Mouse (Mus musculus): ENCODE measurements around the gene Tnfsf14. TPM values are rescaled to one million over a fixed set of nuclear protein-coding genes. Genes with fewer than 3 reads are reported as not detected.

Gene Tnfsf14
- total and polyA plus RNA-seq, 3 experiments: 10.6 to 15.4 (median 14.6) TPM

DNA sequence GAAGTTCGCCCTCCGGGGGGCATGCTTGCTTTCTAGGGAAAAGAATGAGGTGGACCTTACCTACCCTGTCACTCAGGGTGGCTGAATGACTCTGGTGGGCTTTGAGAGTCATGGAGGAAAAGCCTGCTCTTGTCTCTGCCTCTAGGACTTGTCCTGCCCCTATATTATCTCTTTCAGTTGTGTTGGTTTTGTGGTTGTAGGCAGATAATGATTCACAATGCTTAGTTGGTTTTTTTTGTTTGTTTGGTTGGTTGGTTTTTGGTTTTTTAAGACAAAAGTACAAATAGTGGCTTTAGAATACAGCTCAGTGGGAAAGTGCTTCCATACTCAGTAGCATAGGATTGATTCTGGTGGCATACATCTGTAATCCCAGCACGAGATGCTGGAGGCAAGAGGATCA lies 34.9 kb upstream of the Tnfsf14 start:
- no peak overlapping the region for H3K4me2 ChIP-seq (ENCODE audit: insufficient read depth, low read depth, poor library complexity, severe bottlenecking)
- H3K4me1 ChIP-seq (ENCODE audit: control insufficient read depth in 1 of 2, insufficient read depth in 2 of 2): peaks cover 8 to 18% of the 10 kb centered on the region in 2 experiments
- dilution Hi-C loops (cut with MboI; ENCODE audit: extremely low pct_ligation_motif_present, extremely low pct_unique_long_range_greater_than_20kb, low sequenced_read_pairs) (no loop called here), in situ Hi-C loops (cut with MboI; ENCODE audit: low pct_ligation_motif_present, low pct_unique_long_range_greater_than_20kb, low sequenced_read_pairs) (no loop called here)
- no peak overlapping the region for H3K9ac ChIP-seq (ENCODE audit: insufficient read depth, low read depth)
- H3K36me3 ChIP-seq (replicated peaks in 1 of 2; ENCODE audit: control insufficient read depth in 1 of 2, insufficient read depth in 1 of 2, low read length in 1 of 2): peaks cover 0 to 4% of the 10 kb centered on the region in 2 experiments
- peaks cover 1% of the 10 kb centered on the region for H3K27me3 ChIP-seq (replicated peaks)
- H3K79me2 ChIP-seq (replicated peaks; ENCODE audit: control insufficient read depth, extremely low read depth, insufficient read depth, poor library complexity, severe bottlenecking): no peaks in the 10 kb centered on the region
- H3K27ac ChIP-seq (ENCODE audit: insufficient read depth, low read depth): no peak overlapping the region
- H3K4me3 ChIP-seq (replicated peaks in 1 of 3; ENCODE audit: low read depth in 2 of 3, low read length in 2 of 3, poor library complexity in 1 of 3): no peak overlapping the region
- TF ChIP-seq RCOR1 (conservative IDR thresholded peaks at IDR 0.05; ENCODE audit: low read depth, low read length) (no peak), CHD2 (IDR thresholded peaks at IDR 0.05; ENCODE audit: low read length) (no peak), USF2 (conservative IDR thresholded peaks at IDR 0.05; ENCODE audit: low read depth, low read length) (no peak), KAT2A (IDR thresholded peaks at IDR 0.05; ENCODE audit: insufficient replicate concordance, low read length) (no peak), SMC3 (IDR thresholded peaks at IDR 0.05; ENCODE audit: low read depth, low read length) (no peak), EP300 (IDR thresholded peaks at IDR 0.05; ENCODE audit: low read length) (no peak), CTCF (conservative IDR thresholded peaks at IDR 0.05 in 1 of 2, IDR thresholded peaks at IDR 0.05 in 1 of 2; ENCODE audit: low read depth in 2 of 2, low read length in 2 of 2) (no peak), ZNF384 (IDR thresholded peaks at IDR 0.05; ENCODE audit: low read depth, low read length) (no peak), MAZ (IDR thresholded peaks at IDR 0.05; ENCODE audit: low read depth, low read length) (no peak), CHD1 (IDR thresholded peaks at IDR 0.05; ENCODE audit: low read depth, low read length) (no peak), MXI1 (IDR thresholded peaks at IDR 0.05; ENCODE audit: low read depth, low read length) (no peak), TCF12 (IDR thresholded peaks at IDR 0.05; ENCODE audit: low read depth, low read length) (no peak), ETS1 (conservative IDR thresholded peaks at IDR 0.05; ENCODE audit: low read depth, low read length) (no peak), ZKSCAN1 (IDR thresholded peaks at IDR 0.05; ENCODE audit: borderline replicate concordance, low read depth, low read length) (no peak), ZMIZ1 (IDR thresholded peaks at IDR 0.05; ENCODE audit: low read depth, low read length) (no peak), JUN (IDR thresholded peaks at IDR 0.05; ENCODE audit: insufficient read depth, low read depth, low read length) (no peak), E2F4 (IDR thresholded peaks at IDR 0.05; ENCODE audit: insufficient replicate concordance, low read depth, low read length) (no peak), PAX5 (IDR thresholded peaks at IDR 0.05; ENCODE audit: low read length) (no peak), TBP (conservative IDR thresholded peaks at IDR 0.05; ENCODE audit: low read depth, low read length) (no peak), HCFC1 (IDR thresholded peaks at IDR 0.05; ENCODE audit: low read depth, low read length) (no peak)
- no peaks in the 10 kb centered on the region for H3K9me3 ChIP-seq (replicated peaks; ENCODE audit: low read length)
- DNase-seq (ENCODE audit: extremely low read depth): no peak

- TF ChIP-seq E2F4 (IDR thresholded peaks at IDR 0.05; ENCODE audit: insufficient replicate concordance, low read depth, low read length) (no peak), ELF1 (IDR thresholded peaks at IDR 0.05; ENCODE audit: low read depth, low read length) (no peak), CTCF (conservative IDR thresholded peaks at IDR 0.05 in 1 of 2, IDR thresholded peaks at IDR 0.05 in 1 of 2; ENCODE audit: low read depth in 2 of 2, low read length in 2 of 2) (no peak), JUND (conservative IDR thresholded peaks at IDR 0.05; ENCODE audit: low read depth, low read length) (no peak), TCF12 (IDR thresholded peaks at IDR 0.05; ENCODE audit: low read depth, low read length) (no peak), CHD2 (IDR thresholded peaks at IDR 0.05; ENCODE audit: low read length) (no peak), ETS1 (conservative IDR thresholded peaks at IDR 0.05; ENCODE audit: low read depth, low read length) (no peak), HCFC1 (IDR thresholded peaks at IDR 0.05; ENCODE audit: low read depth, low read length) (no peak)
- no peaks in the 10 kb centered on the region for H3K36me3 ChIP-seq (replicated peaks in 1 of 2; ENCODE audit: control insufficient read depth in 1 of 2, insufficient read depth in 1 of 2, low read length in 1 of 2)
- no peak within 1 kb of the TSS for H3K4me3 ChIP-seq (replicated peaks in 1 of 3; ENCODE audit: low read depth in 2 of 3, low read length in 2 of 3, poor library complexity in 1 of 3)
- H3K9ac ChIP-seq (ENCODE audit: insufficient read depth, low read depth): no peak within 1 kb of the TSS
- no peak for DNase-seq (ENCODE audit: extremely low read depth)
- H3K27ac ChIP-seq (ENCODE audit: insufficient read depth, low read depth): no peak within 1 kb of the TSS
- H3K4me2 ChIP-seq (ENCODE audit: insufficient read depth, low read depth, poor library complexity, severe bottlenecking): no peak within 1 kb of the TSS
- in situ Hi-C loops (cut with MboI; ENCODE audit: low pct_ligation_motif_present, low pct_unique_long_range_greater_than_20kb, low sequenced_read_pairs) (no loop called here), dilution Hi-C loops (cut with MboI; ENCODE audit: extremely low pct_ligation_motif_present, extremely low pct_unique_long_range_greater_than_20kb, low sequenced_read_pairs) (no loop called here)
- H3K9me3 ChIP-seq (replicated peaks; ENCODE audit: low read length): no peaks in the 10 kb centered on the region
- peaks cover 3% of the 10 kb centered on the region for H3K27me3 ChIP-seq (replicated peaks)
- peaks cover 13 to 27% of the 10 kb centered on the region in 2 experiments for H3K4me1 ChIP-seq (ENCODE audit: control insufficient read depth in 1 of 2, insufficient read depth in 2 of 2)
- no peaks in the 10 kb centered on the region for H3K79me2 ChIP-seq (replicated peaks; ENCODE audit: control insufficient read depth, extremely low read depth, insufficient read depth, poor library complexity, severe bottlenecking)
Observed at GRCm38 (mm10) chr17:57228014-57228413, 34.0 kb upstream of the Tnfsf14 start, which contains the start of gene C3. Gene C3 (minus strand): TSS chr17:57228136.

Data from CH12.LX (cell line).